Mouse (Mus musculus) embryonic facial prominence, embryonic 12.5 days (tissue): Measurements from ENCODE around the gene Eme2. TPM values are rescaled to one million over a fixed set of nuclear protein-coding genes. Genes with fewer than 3 reads are reported as not detected.

Experiments
- ATAC-seq: fragments of 200-750 bp; cut with Nextera tagmentation; 2 replicates; pipeline ENCODE4 v1.8.0; 2017; ENCODE audit not compliant: insufficient number of reproducible peaks, insufficient read depth, low FRiP score, low TSS enrichment
- H3K27ac ChIP-seq: fragments of 300-500 bp; sonication (generic); 2 replicates; pipeline ENCODE4 v1.5.1; 2016; ENCODE audit warnings: mild to moderate bottlenecking
- H3K27me3 ChIP-seq: fragments of 300-500 bp; sonication (generic); 2 replicates; pipeline ENCODE4 v1.6.1; 2016; ENCODE audit warnings: mild to moderate bottlenecking, moderate library complexity
- H3K36me3 ChIP-seq: fragments of 300-500 bp; sonication (generic); 2 replicates; pipeline ENCODE4 v1.6.1; 2016; ENCODE audit warnings: mild to moderate bottlenecking
- H3K4me1 ChIP-seq: fragments of 300-500 bp; sonication (generic); 2 replicates; pipeline ENCODE4 v1.6.1; 2016
- H3K4me2 ChIP-seq: fragments of 300-500 bp; sonication (generic); replicated peaks from 2 replicates; pipeline ENCODE4 v1.6.1; 2016; ENCODE audit warnings: mild to moderate bottlenecking, moderate library complexity
- H3K4me3 ChIP-seq: fragments of 300-500 bp; sonication (generic); 2 replicates; pipeline ENCODE4 v1.5.1; 2016; ENCODE audit warnings: mild to moderate bottlenecking
- H3K9ac ChIP-seq: fragments of 300-500 bp; sonication (generic); 2 replicates; pipeline ENCODE4 v1.6.1; 2016; ENCODE audit warnings: mild to moderate bottlenecking, moderate library complexity
- H3K9me3 ChIP-seq: fragments of 300-500 bp; sonication (generic); 2 replicates; pipeline ENCODE4 v1.6.1; 2016; ENCODE audit warnings: mild to moderate bottlenecking, moderate library complexity
- WGBS: fragments of 180-500 bp; shearing (Covaris S2); methylation state at CpG from one replicate; pipeline ENCODE4 v1.1.7; 2016; 5-methylcytosine and 5-hydroxymethylcytosine counted together
- polyA plus RNA-seq: library from polyadenylated mRNA; unstranded; fragments of >200 nt; fragmentation: Nextera tagmentation; extraction: Ambion mirVana; gene quantifications from 2 replicates; pipeline ENCODE4 v1.2.1, GENCODE M21; 2016

Eme2 gene
- polyA plus RNA-seq, 1 experiment from 2014 or later: 42.4 TPM

GRCm38 (mm10) chr17:24847386-24847785 lies 47.5 kb downstream of the Eme2 start:
- Histone ChIP-seq H3K9me3 (no peaks in the 10 kb centered on the region), H3K36me3 (no peaks in the 10 kb centered on the region), H3K4me2 (no peak overlapping the region), H3K27ac (no peak overlapping the region), H3K4me1 (peaks cover 14% of the 10 kb centered on the region), H3K9ac (no peak overlapping the region), H3K4me3 (no peak overlapping the region), H3K27me3 (peaks cover 10% of the 10 kb centered on the region; the same call in 1 of the 2 replicates)
- no peak for ATAC-seq
- WGBS: 95% methylated on average over 1 of the region's 1 CpGs

GRCm38 (mm10) chr17:24844525-24844924 lies 50.4 kb downstream of the Eme2 start:
- Histone ChIP-seq H3K4me3 (no peak overlapping the region), H3K27ac (no peak overlapping the region), H3K9ac (no peak overlapping the region), H3K4me1 (peaks cover 8% of the 10 kb centered on the region), H3K9me3 (no peaks in the 10 kb centered on the region), H3K4me2 (no peak overlapping the region), H3K36me3 (no peaks in the 10 kb centered on the region), H3K27me3 (no peaks in the 10 kb centered on the region)
- ATAC-seq: no peak
- 59% methylated on average over 9 of the region's 9 CpGs for WGBS

DNA sequence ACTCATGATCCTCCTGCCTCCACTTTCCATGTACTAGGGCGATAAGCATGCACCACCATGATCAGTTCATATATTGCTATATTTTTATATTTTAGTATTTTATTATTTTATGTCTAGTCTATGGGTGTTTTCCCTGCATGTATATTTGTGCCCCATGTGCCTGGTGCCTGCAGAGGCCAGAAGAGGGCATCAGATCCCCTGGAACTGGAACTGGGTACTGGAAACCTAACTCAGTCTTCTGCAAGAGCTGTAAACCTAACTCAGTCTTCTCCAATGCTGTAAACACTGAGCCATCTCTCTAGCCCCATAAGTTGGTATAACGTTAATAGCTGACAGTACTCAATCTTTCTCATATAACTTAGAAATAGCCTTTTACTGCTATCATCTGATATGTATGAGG lies 52.3 kb downstream of the Eme2 start:
- no peaks in the 10 kb centered on the region for H3K9me3 ChIP-seq
- no peaks in the 10 kb centered on the region for H3K4me1 ChIP-seq
- H3K4me2 ChIP-seq: no peak overlapping the region
- no peak for ATAC-seq
- H3K9ac ChIP-seq: no peak overlapping the region
- no peaks in the 10 kb centered on the region for H3K36me3 ChIP-seq
- 58% methylated on average over 2 of the region's 2 CpGs for WGBS
- no peak overlapping the region for H3K27ac ChIP-seq
- no peak overlapping the region for H3K4me3 ChIP-seq
- H3K27me3 ChIP-seq: no peaks in the 10 kb centered on the region

GRCm38 (mm10) chr17:24841133-24841532 lies 53.8 kb downstream of the Eme2 start:
- no peak for ATAC-seq
- 53% methylated on average over 4 of the region's 4 CpGs for WGBS
- Histone ChIP-seq H3K9ac (no peak overlapping the region), H3K4me3 (no peak overlapping the region), H3K9me3 (no peaks in the 10 kb centered on the region), H3K4me2 (no peak overlapping the region), H3K27me3 (no peaks in the 10 kb centered on the region), H3K4me1 (no peaks in the 10 kb centered on the region), H3K36me3 (no peaks in the 10 kb centered on the region), H3K27ac (no peak overlapping the region)

GRCm38 (mm10) chr17:24840341-24840740 lies 54.5 kb downstream of the Eme2 start:
- Histone ChIP-seq H3K9me3 (no peaks in the 10 kb centered on the region), H3K27me3 (no peaks in the 10 kb centered on the region), H3K9ac (no peak overlapping the region), H3K4me2 (no peak overlapping the region), H3K4me1 (no peaks in the 10 kb centered on the region), H3K27ac (no peak overlapping the region), H3K36me3 (no peaks in the 10 kb centered on the region), H3K4me3 (no peak overlapping the region)
- no peak for ATAC-seq
- 66% methylated on average over 5 of the region's 5 CpGs for WGBS

DNA sequence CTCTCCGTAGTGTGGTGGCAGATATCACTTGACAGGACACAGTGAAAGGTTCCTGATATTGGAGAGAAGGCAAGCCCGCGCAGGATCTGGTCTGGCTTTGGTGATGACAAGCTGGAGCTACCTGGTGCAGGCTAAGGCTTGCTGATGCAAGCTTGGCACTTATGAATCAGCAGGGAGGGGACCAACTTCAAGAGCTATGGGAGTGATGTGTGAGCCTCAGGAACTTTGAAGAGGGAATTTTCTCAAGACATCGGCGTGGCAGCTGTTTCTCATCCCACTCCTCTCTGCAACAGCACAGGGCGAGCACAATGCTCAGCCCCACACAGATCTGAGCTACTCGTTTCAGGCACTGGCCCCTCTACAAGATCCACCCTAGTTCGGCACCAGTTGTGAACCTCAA lies 55.0 kb downstream of the Eme2 start, which contains the start of gene Hagh:
Gene Hagh, plus strand, starts transcription at position 302 of the 400 bp plus-strand sequence.
- WGBS: 63% methylated on average over 8 of the region's 8 CpGs
- no peak for ATAC-seq
- no peaks in the 10 kb centered on the region for H3K27me3 ChIP-seq
- H3K27ac ChIP-seq: no peak within 1 kb of the TSS
- H3K9ac ChIP-seq: no peak within 1 kb of the TSS
- no peaks in the 10 kb centered on the region for H3K36me3 ChIP-seq
- no peak within 1 kb of the TSS for H3K4me2 ChIP-seq
- H3K4me1 ChIP-seq: no peaks in the 10 kb centered on the region
- no peak within 1 kb of the TSS for H3K4me3 ChIP-seq
- no peaks in the 10 kb centered on the region for H3K9me3 ChIP-seq

Other genes with a start within 250 kb of the Eme2 start
- gene Slc9a3r2, start 244.8 kb downstream of the Eme2 start, polyA plus RNA-seq: 59.6 and 60.6 TPM in 2 replicates
- 0.35 and 0.76 TPM in 2 replicates for gene Npw, start 236.6 kb downstream of the Eme2 start, polyA plus RNA-seq
- gene Zfp598, start 225.4 kb downstream of the Eme2 start, polyA plus RNA-seq: 23.5 and 25.4 TPM in 2 replicates
- 8.4 and 10.5 TPM in 2 replicates for gene Syngr3, start 205.1 kb downstream of the Eme2 start, polyA plus RNA-seq
- gene Gfer, start 198.9 kb downstream of the Eme2 start, polyA plus RNA-seq: 47.9 and 48.0 TPM in 2 replicates
- 3.0 and 5.5 TPM in 2 replicates for gene Noxo1, start 198.9 kb downstream of the Eme2 start, polyA plus RNA-seq
- 93.9 and 94.2 TPM in 2 replicates for gene Tbl3, start 187.4 kb downstream of the Eme2 start, polyA plus RNA-seq
- gene Rnf151, start 177.0 kb downstream of the Eme2 start, polyA plus RNA-seq: 0.22 TPM in 1 of 2 replicates, not detected in the other
- 1,116 and 1,117 TPM in 2 replicates for gene Rps2, start 177.0 kb downstream of the Eme2 start, polyA plus RNA-seq
- 209 and 223 TPM in 2 replicates for gene Ndufb10, start 170.6 kb downstream of the Eme2 start, polyA plus RNA-seq
- not detected in 2 replicates for gene Rpl3l, start 167.3 kb downstream of the Eme2 start, polyA plus RNA-seq
- gene Msrb1, start 158.4 kb downstream of the Eme2 start, polyA plus RNA-seq: 23.6 and 25.6 TPM in 2 replicates
- 9.2 and 10.7 TPM in 2 replicates for gene Hs3st6, start 142.1 kb downstream of the Eme2 start, polyA plus RNA-seq
- not detected in 2 replicates for gene Meiob, start 90.8 kb downstream of the Eme2 start, polyA plus RNA-seq
- 24.2 and 26.1 TPM in 2 replicates for gene Hagh, start 54.9 kb downstream of the Eme2 start, polyA plus RNA-seq
- gene Fahd1, start 44.7 kb downstream of the Eme2 start, polyA plus RNA-seq: 21.3 and 23.2 TPM in 2 replicates
- gene Igfals, start 29.1 kb downstream of the Eme2 start, polyA plus RNA-seq: 0.22 and 0.28 TPM in 2 replicates
- 49.7 and 53.6 TPM in 2 replicates for gene Nubp2, start 8.7 kb downstream of the Eme2 start, polyA plus RNA-seq
- 43.3 and 43.8 TPM in 2 replicates for gene Spsb3, start 8.4 kb downstream of the Eme2 start, polyA plus RNA-seq
- 99.6 and 107 TPM in 2 replicates for gene Mrps34, start within 50 bp of the Eme2 start, polyA plus RNA-seq
- gene Nme3, start 1.4 kb upstream of the Eme2 start, polyA plus RNA-seq: 44.8 and 46.1 TPM in 2 replicates
- 55.8 and 59.5 TPM in 2 replicates for gene Mapk8ip3, start 41.9 kb upstream of the Eme2 start, polyA plus RNA-seq
- gene Jpt2, start 65.6 kb upstream of the Eme2 start, polyA plus RNA-seq: 270 and 277 TPM in 2 replicates
- gene Cramp1l, start 120.7 kb upstream of the Eme2 start, polyA plus RNA-seq: 10.5 and 12.0 TPM in 2 replicates
- 29.0 and 29.8 TPM in 2 replicates for gene Ift140, start 121.0 kb upstream of the Eme2 start, polyA plus RNA-seq
- 13.2 and 15.5 TPM in 2 replicates for gene Tmem204, start 188.5 kb upstream of the Eme2 start, polyA plus RNA-seq
- gene Telo2, start 220.9 kb upstream of the Eme2 start, polyA plus RNA-seq: 49.1 and 51.0 TPM in 2 replicates
- 0.48 and 0.88 TPM in 2 replicates for gene Ptx4, start 225.7 kb upstream of the Eme2 start, polyA plus RNA-seq
- gene Clcn7, start 238.3 kb upstream of the Eme2 start, polyA plus RNA-seq: 27.1 and 27.4 TPM in 2 replicates